Mouse (Mus musculus) activated CD4-positive, CD25-positive, alpha-beta regulatory T cell, adult 4 months (primary cell): Measurements from ENCODE around the gene Ptch1. TPM values are rescaled to one million over a fixed set of nuclear protein-coding genes. Genes with fewer than 3 reads are reported as not detected.
A peak's percentile ranks its signal among the peaks of the same experiment; 100 is the strongest.

Source experiments
- ATAC-seq: one replicate; pipeline ENCODE4 v1.8.0; 2017
- polyA plus RNA-seq, 2 experiments: library from polyadenylated mRNA; unstranded; fragments of 100-300 nt; shearing (Covaris generic); gene quantifications; one replicate each; pipeline ENCODE4 v1.2.1; 2017

The Ptch1 gene
- polyA plus RNA-seq, 2 experiments from 2014 or later, result 10.2 to 10.3 TPM

DNA sequence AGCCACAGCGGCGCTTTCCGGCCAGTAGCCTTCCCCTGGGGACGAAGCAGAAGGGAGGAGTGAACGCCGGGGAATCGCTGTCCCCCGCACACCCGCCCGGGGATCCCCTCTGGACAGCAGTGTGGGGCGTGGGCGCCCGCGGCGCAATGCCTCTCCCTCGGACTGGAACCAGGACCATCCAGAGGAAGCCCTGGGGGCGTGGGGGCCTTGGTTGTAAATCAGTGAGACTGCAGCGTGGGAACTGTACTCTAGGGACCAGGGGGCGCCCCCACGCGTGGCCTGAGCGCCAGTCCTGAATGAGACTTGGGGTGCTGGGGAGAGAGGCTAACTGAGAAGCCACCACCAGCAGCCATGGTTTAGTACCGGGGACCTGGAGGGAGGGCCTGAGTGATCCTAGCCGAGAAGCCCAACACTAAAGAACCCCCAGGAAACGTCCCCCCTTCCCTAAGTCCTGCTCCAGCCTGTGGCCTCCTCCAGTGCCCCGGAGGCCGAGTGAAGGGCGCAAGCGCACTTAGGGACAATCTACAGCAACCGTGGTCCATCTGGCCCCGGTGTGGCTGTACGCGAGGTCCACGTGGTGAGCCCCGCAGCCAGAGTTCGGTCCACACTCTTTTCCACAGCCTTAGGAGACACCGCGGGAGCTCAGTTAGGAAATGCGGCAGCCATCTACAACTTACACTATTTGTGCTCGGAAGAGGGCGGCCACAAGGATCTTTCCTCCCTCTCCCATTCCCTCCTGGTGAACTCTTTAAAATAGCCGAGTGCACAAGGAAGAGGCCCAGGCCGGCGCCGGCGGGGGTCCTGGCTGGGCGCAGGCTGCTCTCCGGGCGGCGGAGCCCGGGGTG lies 9.4 kb downstream of the Ptch1 start:
- ATAC-seq, result no peak

DNA sequence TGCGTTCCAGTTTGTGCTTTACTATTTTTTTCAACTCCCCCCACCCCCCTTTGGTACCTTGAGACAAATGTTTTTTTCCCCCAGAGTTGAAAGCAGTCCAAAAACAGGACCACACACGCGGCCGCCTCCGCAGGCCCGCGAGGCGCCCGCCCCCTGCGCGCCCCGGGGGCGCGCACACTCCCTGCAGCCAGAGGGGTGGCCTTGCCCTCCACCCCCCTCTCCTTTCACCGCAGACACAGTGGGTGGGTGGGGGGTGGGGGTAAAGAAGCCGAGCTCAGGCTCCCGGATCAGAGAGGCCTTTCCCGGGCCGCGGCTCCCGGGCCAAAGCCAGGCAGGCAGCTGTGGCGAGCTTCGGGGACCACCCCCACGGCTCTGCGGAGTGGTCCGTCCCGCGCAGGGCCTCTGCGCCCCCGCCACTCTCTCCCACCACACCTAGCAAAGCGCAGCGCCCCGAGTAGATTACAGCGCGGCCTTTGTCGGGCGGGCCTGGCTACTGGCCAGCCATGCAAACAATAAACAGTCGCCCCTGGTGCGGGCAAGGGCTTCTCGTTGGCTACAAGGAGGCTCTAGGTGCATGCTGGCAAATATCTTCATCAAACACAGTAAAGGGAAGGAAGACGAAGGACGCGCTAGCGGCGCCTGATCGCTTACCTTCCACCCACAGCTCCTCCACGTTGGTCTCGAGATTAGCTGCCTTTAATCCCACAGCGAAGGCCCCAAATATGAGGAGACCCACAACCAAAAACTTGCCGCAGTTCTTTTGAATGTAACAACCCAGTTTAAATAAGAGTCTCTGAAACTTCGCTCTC lies 10.2 kb downstream of the Ptch1 start:
- ATAC-seq, result peak; percentile 14

DNA sequence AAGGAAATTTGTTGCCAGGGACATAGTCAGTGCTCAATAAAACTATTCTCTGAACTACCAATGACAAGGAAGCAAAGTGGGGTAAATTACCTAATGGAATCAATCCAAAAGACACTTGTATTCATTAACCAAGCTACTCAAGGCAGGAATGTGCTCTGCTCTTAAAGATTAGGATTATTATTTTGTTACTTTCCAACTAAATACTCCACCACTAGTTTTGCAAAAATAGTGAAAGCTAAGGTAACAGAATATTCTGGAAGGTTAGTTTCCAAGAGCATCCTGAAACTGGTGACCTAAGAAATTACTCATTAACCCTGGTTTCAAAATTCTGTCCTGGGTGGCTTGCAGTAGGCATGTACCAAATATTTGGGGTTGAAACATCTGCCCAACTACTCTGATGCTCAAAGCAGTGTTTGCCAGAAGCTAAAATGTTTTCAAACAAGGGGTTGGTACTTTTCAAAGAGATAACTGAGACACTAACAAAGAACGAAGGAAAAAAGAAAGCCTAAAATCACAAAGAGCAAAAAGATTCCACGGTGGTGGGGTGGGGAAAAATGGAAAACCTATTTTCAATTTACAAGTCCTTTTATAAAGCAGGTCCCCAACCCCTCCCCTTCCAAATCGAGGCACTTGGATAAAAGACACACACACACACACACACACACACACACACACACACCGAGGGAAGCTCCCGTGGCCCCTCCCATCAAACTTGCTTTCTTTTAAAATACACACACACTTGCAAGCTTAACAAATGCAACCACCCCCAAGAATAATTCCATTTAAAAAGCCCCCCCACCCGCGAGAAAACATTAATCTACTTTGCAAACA lies 11.0 kb downstream of the Ptch1 start:
- no peak for ATAC-seq

DNA sequence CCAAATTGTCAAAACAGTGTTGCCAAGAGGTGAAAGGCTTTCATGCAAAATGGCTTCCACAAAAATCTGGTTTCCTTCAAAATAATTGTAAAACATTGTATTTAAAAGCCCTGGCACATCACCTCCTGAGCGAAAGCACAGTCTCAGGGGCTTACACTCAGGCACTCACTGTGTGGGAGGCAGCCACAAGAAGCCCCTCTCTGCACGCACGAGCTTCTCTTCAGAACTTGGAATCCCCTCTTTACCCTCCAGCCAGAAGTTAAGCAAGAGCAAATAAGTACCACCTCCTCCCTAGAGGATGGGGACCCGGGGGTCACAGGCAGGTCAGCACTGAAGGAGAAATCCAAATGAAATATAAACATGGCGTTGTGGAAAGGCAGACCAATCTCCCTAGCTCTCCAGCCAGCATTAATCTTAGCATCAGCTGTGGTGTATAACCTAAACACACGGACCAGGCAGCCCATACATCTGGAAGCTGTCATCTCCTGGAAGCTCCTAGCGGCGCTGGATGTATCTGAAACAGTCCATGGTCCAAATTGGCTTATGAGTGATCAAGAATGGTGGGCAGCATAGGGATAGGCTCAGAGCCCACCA lies 15.0 kb downstream of the Ptch1 start:
- no peak for ATAC-seq

DNA sequence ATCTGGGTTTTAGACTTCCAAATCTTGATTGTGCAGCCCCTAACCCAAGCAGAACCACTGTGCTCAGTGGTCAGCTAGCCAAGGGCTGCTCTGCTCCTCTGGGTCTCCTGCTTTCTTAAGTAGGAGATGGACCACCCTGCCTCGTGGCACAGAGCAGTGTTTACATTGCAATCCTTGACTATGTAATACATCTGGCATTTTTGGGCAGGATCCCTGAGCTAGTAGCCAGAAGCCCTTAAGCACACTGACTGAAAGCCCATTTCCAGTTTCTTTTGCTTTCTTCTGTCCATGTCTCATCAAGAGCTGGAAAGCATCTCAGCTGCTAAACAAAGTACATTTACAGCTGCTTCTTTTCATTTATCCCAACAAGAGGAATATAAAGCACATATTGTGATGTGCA lies 17.0 kb downstream of the Ptch1 start:
- ATAC-seq, result no peak

DNA sequence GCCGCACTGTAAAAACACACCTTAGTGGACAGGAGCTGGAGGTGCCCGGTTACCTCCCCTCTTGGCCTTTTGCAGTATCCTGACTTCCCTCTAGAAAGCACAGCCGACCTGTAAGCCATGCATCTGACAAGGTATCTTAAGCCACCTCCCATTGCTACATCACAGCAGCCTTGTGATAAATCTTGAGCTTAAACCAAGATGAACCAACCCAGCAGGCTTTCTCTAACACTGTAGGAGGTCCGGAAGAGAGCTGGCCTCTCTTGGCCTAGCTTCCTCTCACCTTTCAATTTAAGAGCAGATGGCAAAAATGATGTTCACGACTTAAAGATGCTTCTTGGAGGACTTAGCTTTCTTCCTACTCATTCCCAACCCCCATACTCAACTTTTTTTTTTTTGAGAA lies 17.5 kb downstream of the Ptch1 start:
- peak; percentile 34 for ATAC-seq

DNA sequence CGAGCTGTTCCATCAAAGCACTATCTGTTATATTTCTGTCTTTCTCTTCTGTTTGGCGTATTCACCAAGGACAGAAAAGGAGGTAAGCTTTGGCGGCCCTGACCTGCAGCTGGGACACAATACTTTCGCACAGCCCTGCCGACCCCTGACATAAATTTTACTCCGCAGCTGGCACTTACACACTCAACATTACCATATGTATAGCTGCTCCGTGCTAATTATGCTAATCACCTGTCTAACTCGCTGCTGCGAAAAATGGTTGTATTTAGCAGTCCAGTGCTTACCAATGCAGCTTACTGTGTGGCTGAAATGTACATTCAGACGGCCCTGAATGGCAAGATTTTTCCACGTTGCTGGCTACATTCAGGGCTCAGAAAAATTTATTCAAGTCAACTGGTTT lies 18.8 kb downstream of the Ptch1 start:
- ATAC-seq, result no peak

DNA sequence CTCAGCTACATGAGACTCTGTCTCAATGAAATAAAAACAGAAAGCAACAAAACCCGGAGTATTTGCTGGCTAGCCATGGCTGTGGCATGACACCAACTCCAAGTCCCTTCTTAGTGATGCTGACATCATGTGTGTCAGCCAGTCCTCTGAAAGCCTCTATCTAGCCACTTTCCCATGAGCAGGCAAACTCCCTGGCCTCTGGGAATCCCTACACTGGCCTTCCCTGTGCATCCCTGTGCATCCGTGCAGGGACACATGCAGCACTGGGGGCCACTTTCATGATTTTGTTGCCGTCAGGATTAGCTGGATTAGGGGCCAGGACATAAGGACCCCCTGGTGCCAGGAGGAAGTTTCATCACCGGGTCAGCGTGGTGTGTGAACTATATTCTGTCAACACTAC lies 20.0 kb downstream of the Ptch1 start:
- ATAC-seq, result no peak

DNA sequence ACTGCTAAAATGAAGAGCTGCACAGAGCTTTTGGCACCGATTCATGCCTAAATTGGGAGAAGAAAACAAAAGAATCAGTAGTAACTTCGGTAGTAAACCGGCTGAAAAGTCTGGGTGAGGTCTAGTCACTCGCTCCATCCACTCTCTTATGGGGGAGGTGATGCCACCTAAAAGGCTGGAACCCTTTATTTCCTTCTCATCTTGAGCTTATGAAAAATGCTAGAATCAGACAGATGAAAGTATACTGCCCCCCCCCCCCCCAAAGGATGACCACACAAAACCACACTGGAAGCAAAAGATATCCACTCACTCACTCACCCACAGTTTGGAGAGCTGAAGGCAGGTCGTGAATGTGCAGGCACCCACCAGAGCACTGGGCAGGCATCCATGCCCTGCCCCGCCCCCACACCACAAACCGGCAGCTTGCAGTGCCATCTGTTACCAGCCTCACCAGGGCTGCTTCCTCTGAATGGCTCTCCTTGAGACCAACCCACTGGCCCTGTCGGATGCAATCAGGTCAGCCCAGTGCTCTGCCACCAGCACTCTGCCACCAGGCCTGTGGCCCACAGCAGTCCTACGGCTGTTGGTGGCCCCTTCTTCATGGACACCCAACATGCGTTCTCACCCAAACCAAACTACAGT lies 21.0 kb downstream of the Ptch1 start:
- ATAC-seq, result peak; percentile 40

DNA sequence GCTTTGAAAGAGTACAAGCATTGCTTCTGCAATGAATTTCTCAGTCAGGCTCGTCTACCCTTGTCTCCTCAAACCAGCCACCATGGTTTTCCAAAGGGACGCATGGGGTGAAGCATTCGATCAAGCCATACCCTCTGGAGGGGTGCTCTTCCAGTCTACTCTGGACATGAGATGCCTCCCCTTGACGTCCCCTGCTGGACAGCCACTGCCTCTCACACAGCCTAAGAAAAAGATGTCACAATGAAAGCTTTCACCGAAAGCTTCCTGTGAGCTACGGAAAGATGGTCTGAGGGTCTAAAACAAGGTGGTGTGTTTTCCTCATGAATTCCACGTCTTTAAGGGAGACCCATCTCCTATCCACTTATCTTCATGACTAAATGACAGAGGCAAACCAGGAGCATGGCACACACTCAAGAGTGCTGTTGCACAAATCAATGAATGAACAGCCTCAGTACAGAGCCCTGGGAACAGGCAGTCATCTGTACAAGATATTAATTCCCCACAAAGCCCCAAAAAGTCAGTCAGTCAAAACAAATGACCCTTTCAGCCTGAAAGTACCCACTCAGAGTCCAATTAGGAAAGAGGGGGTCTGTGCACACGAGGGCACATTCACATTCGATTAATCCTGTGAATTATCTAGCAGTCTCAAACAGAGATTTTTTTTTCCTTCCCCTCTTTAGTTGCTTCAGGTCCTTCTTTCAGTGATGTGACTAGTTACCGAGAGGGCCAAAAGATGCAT lies 21.7 kb downstream of the Ptch1 start:
- no peak for ATAC-seq

DNA sequence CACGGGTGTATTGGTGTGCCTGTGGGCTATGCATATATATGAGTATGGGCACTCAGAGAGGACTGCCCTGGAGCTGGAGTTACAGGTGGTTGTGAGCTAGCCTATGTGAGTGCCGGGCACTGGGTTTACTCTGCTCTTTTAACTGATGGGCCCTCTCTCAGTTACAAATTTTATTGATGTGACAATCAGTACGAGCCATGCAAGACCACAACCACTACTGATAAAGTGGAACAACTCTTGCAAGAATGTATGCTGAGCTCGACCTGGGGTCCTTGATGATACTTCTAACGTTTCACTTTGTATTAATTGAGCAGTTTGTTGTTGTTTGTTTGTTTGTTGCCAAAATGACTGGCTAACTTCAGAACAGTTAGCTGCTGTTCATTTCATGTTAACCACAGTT lies 23.0 kb downstream of the Ptch1 start:
- no peak for ATAC-seq

DNA sequence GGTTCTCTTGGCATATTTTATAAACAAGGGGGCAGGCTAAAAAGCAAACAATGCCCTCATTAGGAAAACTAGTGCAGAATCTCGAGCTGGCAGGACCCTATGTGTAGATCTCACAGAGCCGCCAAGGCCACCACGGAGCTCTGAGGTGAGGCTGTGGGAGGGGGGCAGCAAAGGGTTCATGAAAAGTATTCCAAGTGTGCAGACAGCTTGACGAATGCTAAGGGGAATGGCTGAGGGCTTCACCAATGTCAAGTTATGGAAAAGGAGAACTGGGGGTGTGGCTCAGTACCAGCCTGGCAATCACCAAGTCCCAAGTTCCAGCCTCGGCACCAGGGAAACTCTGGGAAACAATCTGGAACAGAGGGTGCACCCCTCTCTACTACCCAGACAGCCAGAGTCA lies 24.2 kb downstream of the Ptch1 start:
- ATAC-seq, result no peak

DNA sequence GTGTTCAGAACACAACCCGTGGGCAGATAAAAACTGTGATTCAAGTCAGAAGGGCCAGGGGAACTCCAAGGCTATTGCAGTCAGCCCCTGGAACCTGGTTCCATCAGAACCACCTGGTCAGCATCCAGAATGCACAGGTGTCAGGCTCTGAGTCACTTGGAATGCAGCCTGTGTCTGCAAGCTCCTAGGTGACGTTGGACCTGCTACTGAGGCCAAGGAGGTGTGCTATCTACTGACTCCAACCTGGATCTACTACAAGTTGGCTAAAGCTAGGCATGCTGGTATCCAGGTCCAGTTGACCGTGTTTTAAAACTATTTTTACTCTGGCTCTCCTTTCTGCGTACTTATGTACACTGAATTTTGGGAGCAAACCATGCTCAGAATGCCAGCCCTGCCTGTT lies 24.8 kb downstream of the Ptch1 start:
- no peak for ATAC-seq

DNA sequence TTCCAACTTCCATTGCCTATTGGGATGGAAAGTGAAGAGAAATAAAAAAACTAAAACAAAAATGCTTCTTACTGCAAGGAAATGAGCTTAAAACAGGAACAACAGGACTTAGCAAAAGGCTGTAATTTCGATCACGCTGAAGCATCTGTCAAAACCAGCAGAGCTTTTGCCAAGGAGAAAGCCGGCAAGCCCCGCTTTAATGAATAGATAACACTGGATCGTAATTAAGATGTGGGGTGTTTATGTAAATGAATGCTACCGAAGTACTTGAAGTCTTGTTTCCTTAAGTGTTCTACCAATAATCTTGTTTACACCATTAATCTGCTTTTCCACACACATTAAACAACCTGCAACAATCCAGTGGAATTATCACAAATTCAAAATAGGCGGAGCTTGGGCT lies 28.1 kb downstream of the Ptch1 start:
- no peak for ATAC-seq

DNA sequence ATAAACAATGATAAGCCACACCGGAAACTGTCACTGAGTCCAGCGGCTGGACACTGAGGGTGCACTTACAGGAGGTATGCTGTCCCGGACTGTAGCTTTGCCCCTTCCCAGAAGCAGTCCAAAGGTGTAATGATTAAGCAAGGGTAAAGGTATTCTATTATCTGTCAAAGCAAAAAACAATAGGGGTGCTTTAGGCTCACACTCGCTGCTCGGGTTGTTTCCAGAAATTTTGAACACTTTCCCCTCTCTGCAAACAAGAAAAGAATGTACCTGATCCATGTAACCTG lies 28.5 kb downstream of the Ptch1 start:
- ATAC-seq, result no peak

DNA sequence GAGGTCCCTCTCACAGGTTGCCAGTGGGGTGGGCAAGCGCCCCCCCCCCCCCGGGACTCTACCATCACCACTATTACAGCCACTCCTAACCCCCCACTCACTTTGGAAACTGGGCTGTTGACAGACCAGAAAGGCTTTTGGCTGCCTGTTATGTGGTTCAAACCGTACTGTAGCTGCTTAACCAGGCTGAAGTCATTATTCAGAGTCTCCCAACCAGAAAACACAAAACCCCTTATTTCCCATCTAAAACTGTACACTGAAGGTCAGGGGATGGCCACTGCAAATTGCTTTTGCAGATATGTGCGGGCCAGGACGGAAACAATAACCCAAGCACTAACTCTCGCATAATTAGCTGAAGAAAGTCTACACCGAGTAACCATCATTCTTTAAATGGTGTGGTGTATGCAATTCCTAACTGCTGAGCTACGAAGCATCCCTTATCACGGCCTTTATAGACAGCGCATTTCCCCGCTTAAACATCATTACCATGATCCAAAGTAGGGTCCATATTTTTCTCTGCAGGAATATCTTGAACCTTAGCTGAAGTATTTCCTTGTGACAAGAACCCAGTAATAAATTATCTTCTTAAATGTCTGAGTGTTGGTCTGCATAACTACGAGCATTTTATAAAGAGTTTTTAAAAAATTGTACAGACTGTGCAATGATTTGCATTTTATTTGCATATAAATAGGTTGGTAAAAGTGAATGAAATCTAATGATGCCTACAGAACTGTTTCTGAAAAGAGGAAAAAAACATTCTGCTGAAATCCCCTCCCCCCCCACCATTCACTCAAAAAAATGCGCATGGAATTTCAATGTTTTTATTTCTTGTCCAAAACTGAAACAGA lies 29.1 kb downstream of the Ptch1 start:
- no peak for ATAC-seq

DNA sequence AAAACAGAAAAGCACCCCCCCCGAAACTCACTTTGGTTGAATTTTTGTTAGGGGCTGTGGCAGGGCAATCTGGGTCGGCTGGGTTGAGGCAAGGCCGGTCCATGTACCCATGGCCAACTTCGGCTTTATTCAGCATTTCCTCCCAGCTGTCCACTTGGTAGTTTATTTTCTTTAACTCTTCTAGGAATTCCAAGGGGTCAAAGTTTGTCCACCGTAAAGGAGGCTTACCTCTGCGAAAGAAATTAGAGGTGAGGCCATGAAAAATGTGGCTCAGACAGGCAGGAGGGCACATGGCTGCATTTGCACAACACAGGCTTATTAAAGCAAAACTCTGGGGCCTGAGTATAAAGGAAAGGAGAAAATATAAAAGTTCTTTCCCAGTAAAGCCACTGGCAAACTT lies 29.9 kb downstream of the Ptch1 start:
- ATAC-seq, result no peak

DNA sequence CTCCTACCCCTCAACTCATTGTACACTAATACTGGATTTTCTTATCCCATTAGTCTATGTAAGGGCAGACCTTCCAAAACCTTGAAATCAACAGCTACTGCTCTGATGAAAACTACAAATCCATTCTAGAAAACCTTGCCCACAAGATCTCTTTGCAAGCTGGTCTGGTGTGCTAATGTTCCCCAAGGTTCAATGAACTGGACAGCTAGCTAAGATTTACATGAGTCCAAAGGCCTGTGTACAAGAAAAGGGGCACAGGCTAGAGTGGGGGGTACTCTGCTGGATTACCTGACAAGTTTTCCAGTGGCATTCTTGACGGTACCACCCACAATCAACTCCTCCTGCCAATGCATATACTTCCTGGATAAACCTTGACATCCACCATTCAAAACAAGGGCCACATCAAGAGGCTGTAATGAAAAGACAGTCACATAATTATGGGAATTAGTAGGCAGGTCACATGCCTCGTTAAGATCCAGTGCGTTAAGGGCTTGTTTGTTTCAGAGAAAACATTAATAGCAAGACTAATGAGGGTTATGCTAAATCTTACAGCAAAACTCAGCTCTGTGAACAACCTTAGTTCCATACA lies 30.5 kb downstream of the Ptch1 start:
- ATAC-seq, result no peak

DNA sequence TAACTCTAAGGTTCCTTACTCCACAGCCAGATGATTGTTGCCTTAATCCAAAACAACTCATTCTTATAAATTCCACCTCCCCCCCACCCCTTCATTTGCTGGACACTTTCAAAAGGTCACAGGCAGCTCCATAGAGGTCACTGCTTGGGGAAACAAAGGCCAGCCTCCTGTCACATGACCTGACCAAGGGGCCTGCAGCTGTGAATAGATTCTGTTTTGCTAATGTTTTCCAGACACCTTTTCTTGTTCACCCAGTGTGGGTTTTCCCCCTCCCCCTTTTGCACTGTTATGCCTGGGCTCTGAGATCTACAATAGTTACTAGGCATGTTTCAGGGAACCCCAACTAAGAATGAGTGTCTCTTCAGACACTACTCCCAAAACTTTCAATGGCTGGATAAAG lies 31.9 kb downstream of the Ptch1 start:
- ATAC-seq, result peak; percentile 40

DNA sequence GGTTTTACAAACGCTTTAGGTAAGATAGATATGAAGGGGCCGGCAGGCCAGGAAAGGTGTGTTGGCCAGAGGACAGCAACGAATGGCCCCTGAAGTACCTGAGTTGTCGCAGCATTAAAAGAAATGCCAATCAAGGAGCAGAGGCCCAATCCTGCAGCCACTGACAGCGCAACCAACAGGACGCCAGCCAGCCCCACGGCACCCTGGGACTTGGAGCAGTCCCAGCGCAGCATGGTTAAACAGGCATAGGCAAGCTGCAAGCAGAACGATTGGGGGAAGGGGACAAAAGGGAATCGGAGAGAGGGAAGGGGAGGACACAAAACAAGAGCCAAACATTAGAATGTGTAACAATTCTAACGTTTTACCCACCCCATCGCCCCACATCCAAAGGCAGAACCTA lies 32.8 kb downstream of the Ptch1 start:
- ATAC-seq, result no peak
